Mouse (Mus musculus): ENCODE results near the gene Rps15. TPM values are rescaled to one million over a fixed set of nuclear protein-coding genes. Genes with fewer than 3 reads are reported as not detected.
"Not testable (repeated sequence)": the region's sequence is repeated elsewhere in the genome, so short reads cannot be mapped to it uniquely, and the experiment has no call there.

Gene Rps15
- total RNA-seq (2021) = 100 to 1,000 TPM; 529 to 644 TPM
- long read RNA-seq, experiment 1, transcript Rps15-202 (4 exons, 500 nt) = major isoform, 162 of 250 reads
- long read RNA-seq, experiment 1, transcript Rps15-201 (3 exons, 572 nt) = minor isoform, 12 of 250 reads
- long read RNA-seq, experiment 1, partial matches to known transcripts = 72 of 250 reads
- long read RNA-seq, experiment 1, other reads (novel, unspliced or antisense) = 4 of 250 reads
- long read RNA-seq, experiment 2, transcript Rps15-202 (4 exons, 500 nt) = major isoform, 225 of 339 reads
- long read RNA-seq, experiment 2, transcript Rps15-201 (3 exons, 572 nt) = minor isoform, 13 of 339 reads
- long read RNA-seq, experiment 2, partial matches to known transcripts = 94 of 339 reads
- long read RNA-seq, experiment 2, other reads (novel, unspliced or antisense) = 7 of 339 reads

GRCm38 (mm10) chr10:80292251-80293146 lies at the start of gene Rps15:
TSS of gene Rps15 (plus strand) at chr10:80292453.
- peak; percentile 89 to 92 for DNase-seq
- intact Hi-C loops (cut with DNase I) = no loop called here

GRCm38 (mm10) chr10:80242607-80243006 lies 49.6 kb upstream of the Rps15 start:
- no peak for DNase-seq
- intact Hi-C loops (cut with DNase I) = no loop called here

- DNase-seq = no peak
- intact Hi-C loops (cut with DNase I) = loop anchor here (1.0 kb wide), 2 partner anchors 46 to 70 kb away; no protein-coding TSS in a partner anchor
These were observed 47.4 kb upstream of the Rps15 start for GRCm38 (mm10) chr10:80244791-80245399.

- intact Hi-C loops (cut with DNase I) = loop anchor here (1.0 kb wide), 2 partner anchors 46 to 70 kb away; no protein-coding TSS in a partner anchor
- DNase-seq = peak; percentile 46 to 76
These were observed 46.7 kb upstream of the Rps15 start for GRCm38 (mm10) chr10:80245600-80245999.

- intact Hi-C loops (cut with DNase I) = no loop called here
- DNase-seq = no peak
These were observed 44.4 kb upstream of the Rps15 start for GRCm38 (mm10) chr10:80247849-80248248.

- DNase-seq; intact Hi-C loops (cut with DNase I): not testable (repeated sequence)
These were observed 43.8 kb upstream of the Rps15 start for GRCm38 (mm10) chr10:80248437-80248836.

- intact Hi-C loops (cut with DNase I) = no loop called here
These were observed 43.1 kb upstream of the Rps15 start, which contains the start of gene Ndufs7 for GRCm38 (mm10) chr10:80248971-80249640. TSS of gene Ndufs7 (plus strand) at chr10:80249121.

GRCm38 (mm10) chr10:80250059-80250458 lies 42.2 kb upstream of the Rps15 start:
- DNase-seq = no peak
- intact Hi-C loops (cut with DNase I) = no loop called here

More at GRCm38 (mm10) chr10:80248971-80249640, 43.1 kb upstream of the Rps15 start, which contains the start of gene Ndufs7:
- peak; percentile 87 to 95 for DNase-seq

GRCm38 (mm10) chr10:80250573-80250972 lies 41.7 kb upstream of the Rps15 start:
- DNase-seq = no peak
- intact Hi-C loops (cut with DNase I) = no loop called here

GRCm38 (mm10) chr10:80252011-80252410 lies 40.2 kb upstream of the Rps15 start:
- intact Hi-C loops (cut with DNase I) = no loop called here
- DNase-seq = no peak

- intact Hi-C loops (cut with DNase I) = no loop called here
- DNase-seq = no peak
These were observed 39.6 kb upstream of the Rps15 start for GRCm38 (mm10) chr10:80252493-80253274.

- intact Hi-C loops (cut with DNase I) = no loop called here
- no peak for DNase-seq
These were observed 38.7 kb upstream of the Rps15 start for GRCm38 (mm10) chr10:80253551-80253950.

- intact Hi-C loops (cut with DNase I) = no loop called here
- DNase-seq = no peak
These were observed 37.6 kb upstream of the Rps15 start for GRCm38 (mm10) chr10:80254331-80255297.

- intact Hi-C loops (cut with DNase I) = no loop called here
- DNase-seq = no peak
These were observed 36.2 kb upstream of the Rps15 start for GRCm38 (mm10) chr10:80255881-80256535.

GRCm38 (mm10) chr10:80257936-80258335 lies 34.3 kb upstream of the Rps15 start:
- no peak for DNase-seq
- intact Hi-C loops (cut with DNase I) = no loop called here

GRCm38 (mm10) chr10:80258752-80259462 lies 33.3 kb upstream of the Rps15 start:
- no peak for DNase-seq
- intact Hi-C loops (cut with DNase I) = no loop called here

GRCm38 (mm10) chr10:80259463-80259805 lies 32.8 kb upstream of the Rps15 start:
- DNase-seq = no peak
- intact Hi-C loops (cut with DNase I) = no loop called here

Measured in gastrocnemius, postnatal 36 days (tissue).